Mouse (Mus musculus) embryonic fibroblast, embryonic 13.5 days (primary cell): ENCODE data around the gene Ntng1.

Source experiments
- CTCF ChIP-seq: IDR thresholded peaks from 2 replicates; pipeline ENCODE4 v1.5.1; 2011; ENCODE audit warnings: mild to moderate bottlenecking, control low read depth, low read length, moderate library complexity, borderline replicate concordance; ENCODE audit not compliant: insufficient read depth
- POLR2A ChIP-seq: IDR thresholded peaks from 2 replicates; pipeline ENCODE4 v1.6.1; 2011; ENCODE audit warnings: low read depth, mild to moderate bottlenecking, control low read depth, low read length, moderate library complexity

DNA sequence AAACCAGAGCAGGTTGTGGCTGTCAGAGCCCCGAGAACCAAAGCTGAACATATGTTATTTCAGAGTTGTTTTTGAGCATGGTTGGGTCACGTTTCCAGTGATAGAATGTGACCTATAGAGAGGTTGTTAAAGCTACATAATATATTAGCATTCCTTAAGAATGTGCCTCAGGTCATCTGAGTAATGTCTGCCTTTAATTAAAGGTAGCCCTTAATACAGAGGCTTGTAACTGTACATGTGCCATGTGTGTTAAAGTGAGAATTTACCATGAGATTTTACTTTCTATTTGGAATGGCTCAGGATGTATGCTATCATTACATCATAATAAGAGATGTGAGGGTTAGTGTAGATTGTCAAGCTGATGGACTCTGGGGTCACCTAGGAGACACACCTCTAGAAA is 368.6 kb downstream of the Ntng1 start:
- TF ChIP-seq CTCF (no peak), POLR2A (no peak)
